Mouse (Mus musculus) left cerebral cortex, postnatal 36 days (tissue): ENCODE results near the gene Isca1. TPM values are rescaled to one million over a fixed set of nuclear protein-coding genes. Genes with fewer than 3 reads are reported as not detected.
"Not testable (repeated sequence)": the region's sequence is repeated elsewhere in the genome, so short reads cannot be mapped to it uniquely, and the experiment has no call there.

Source experiments
- DNase-seq, 2 experiments: peaks; one replicate each; pipeline ENCODE4 v3.0.0; 2021 to 2022; ENCODE audit warnings: low spot score in 2 of 2, mixed read lengths in 1 of 2
- intact Hi-C: fragments of 180-260 bp; cut with DNase I; formaldehyde crosslinking; loops from one replicate; pipeline ENCODE4 v1.15.1; 2025
- total RNA-seq, 2 experiments: library from RNA; stranded (reverse); gene quantifications; 2 replicates each; pipeline ENCODE4 v1.2.3; 2021

The Isca1 gene
- total RNA-seq, 2 experiments from 2014 or later: 146 to 158 TPM

DNA sequence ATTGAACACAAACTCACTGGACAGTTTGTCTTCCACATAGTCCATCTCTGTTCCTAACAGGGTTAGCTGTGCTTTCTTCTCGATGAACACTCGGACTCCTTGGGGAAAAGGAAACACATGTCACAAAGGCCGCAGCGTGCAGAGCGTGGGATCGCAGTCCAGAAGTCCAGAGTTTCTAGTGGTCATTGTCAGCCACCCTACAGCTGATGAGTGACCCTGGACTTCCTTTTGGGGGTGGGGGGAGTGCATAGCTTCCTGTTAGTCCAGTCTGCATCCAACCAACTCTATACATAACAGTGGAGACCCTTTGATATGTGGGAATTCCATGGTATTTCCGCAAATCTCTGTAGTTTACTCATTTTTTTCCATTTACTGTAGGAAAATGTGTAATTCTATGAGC lies 12.7 kb downstream of the Isca1 start:
- DNase-seq: no peak
- intact Hi-C loops: no loop called here

GRCm38 (mm10) chr13:59750310-59750709 lies 19.3 kb downstream of the Isca1 start:
- DNase-seq: no peak

GRCm38 (mm10) chr13:59746711-59747110 lies 22.9 kb downstream of the Isca1 start, which contains the start of gene 1700014D04Rik:
TSS of gene 1700014D04Rik (minus strand) at chr13:59746752.
- peak; percentile 63 to 65 for DNase-seq
- intact Hi-C loops: no loop called here

More at GRCm38 (mm10) chr13:59750310-59750709, 19.3 kb downstream of the Isca1 start:
- intact Hi-C loops: no loop called here

- no peak for DNase-seq
- intact Hi-C loops: no loop called here
Measured at GRCm38 (mm10) chr13:59746164-59746563, 23.4 kb downstream of the Isca1 start.

DNA sequence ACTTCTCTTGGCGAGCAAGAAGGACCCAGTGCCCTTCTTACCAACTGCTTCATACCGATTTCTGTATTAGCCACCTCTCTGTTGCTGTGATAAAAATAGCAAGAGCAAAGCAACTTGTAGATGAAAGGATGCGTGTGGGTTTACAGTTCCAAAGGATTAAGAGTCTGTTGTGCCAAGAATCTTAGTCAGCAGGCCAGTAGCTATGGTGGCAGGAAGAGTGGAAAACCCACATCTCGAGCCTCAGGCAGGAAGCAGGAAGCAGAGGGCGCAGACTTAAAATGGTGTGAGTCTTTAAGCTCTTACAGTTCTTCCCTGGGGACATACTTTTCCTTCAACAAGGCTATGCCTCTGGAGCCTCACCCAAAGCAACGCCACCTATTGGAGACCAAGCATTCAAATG lies 24.1 kb downstream of the Isca1 start:
- no peak for DNase-seq

GRCm38 (mm10) chr13:59741697-59742096 lies 27.9 kb downstream of the Isca1 start:
- DNase-seq: no peak
- intact Hi-C loops: no loop called here

More for the DNA sequence above, 24.1 kb downstream of the Isca1 start:
- intact Hi-C loops: no loop called here

DNA sequence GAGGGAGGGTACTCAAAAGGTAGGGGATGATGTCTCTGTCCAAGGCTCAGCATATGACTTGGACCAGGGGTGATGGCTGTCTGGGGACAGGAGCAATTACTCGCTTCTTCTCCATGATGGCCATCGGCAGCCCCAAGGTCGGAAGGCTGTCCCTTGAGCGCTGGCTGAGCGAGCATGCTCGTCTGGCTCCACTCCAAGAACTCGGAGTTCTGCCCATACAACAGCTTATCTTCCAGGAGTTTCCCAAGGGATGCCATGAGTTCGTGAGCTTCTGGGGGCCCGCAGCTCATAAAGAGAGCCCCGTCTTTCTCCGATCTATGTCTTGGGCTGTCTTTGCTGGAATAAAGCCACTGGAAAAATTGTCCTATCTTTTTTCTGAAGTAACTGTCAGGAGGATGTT lies 28.5 kb downstream of the Isca1 start:
- intact Hi-C loops: no loop called here
- DNase-seq: no peak

- intact Hi-C loops: no loop called here
- no peak for DNase-seq
Measured at GRCm38 (mm10) chr13:59739397-59739796, 30.2 kb downstream of the Isca1 start.

DNA sequence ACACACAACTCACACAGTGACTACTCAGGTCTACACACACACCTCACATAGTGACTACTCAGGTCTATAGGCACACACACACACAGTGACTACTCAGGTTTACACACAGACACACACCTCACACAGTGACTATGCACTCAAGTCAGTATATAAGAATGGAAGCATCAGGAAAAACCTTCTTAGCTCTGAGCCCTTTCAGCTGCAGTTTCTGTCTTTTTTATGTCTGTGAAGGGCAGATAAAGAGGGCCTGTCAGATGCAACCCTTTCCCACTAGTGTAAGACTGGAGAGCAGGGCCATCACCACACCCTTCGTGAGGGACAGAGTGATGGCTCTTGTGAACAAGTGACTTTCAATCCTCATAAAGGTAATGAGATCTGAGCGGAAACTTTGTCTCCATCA lies 31.2 kb downstream of the Isca1 start:
- intact Hi-C loops: no loop called here

DNA sequence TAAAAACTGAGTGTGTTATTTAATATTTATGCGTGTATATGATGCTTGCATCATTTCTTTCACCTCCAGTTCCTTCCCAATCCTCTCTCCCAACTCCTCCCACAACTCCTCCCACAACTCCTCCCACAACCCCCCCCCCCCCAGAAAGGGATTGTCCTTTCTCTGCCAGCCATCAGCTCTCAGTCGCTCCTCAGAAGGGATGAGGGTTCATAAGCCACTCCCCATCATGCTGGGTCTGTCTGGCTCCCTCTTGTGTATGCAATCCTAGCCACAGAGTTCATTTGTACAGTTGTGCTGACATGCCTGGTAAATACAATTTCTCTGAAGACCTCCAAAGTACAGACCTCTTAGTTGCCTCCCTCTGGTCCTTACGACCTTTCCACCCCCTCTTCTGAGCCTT lies 34.4 kb downstream of the Isca1 start:
- intact Hi-C loops: no loop called here
- DNase-seq: no peak

More for the DNA sequence above, 31.2 kb downstream of the Isca1 start:
- no peak for DNase-seq

GRCm38 (mm10) chr13:59734347-59734746 lies 35.3 kb downstream of the Isca1 start:
- intact Hi-C loops, DNase-seq: not testable (repeated sequence)

GRCm38 (mm10) chr13:59733936-59734335 lies 35.7 kb downstream of the Isca1 start:
- DNase-seq: no peak
- intact Hi-C loops: no loop called here

GRCm38 (mm10) chr13:59731652-59732051 lies 38.0 kb downstream of the Isca1 start, which contains the start of gene Spata31d1d:
TSS of gene Spata31d1d (minus strand) at chr13:59731752.
- DNase-seq: no peak
- intact Hi-C loops: no loop called here

GRCm38 (mm10) chr13:59728378-59729093 lies 41.1 kb downstream of the Isca1 start:
- intact Hi-C loops: loop anchor here (5.0 kb wide), 1 partner anchor 91 kb away; no protein-coding TSS in a partner anchor
- peak; percentile 77 to 82 for DNase-seq

DNA sequence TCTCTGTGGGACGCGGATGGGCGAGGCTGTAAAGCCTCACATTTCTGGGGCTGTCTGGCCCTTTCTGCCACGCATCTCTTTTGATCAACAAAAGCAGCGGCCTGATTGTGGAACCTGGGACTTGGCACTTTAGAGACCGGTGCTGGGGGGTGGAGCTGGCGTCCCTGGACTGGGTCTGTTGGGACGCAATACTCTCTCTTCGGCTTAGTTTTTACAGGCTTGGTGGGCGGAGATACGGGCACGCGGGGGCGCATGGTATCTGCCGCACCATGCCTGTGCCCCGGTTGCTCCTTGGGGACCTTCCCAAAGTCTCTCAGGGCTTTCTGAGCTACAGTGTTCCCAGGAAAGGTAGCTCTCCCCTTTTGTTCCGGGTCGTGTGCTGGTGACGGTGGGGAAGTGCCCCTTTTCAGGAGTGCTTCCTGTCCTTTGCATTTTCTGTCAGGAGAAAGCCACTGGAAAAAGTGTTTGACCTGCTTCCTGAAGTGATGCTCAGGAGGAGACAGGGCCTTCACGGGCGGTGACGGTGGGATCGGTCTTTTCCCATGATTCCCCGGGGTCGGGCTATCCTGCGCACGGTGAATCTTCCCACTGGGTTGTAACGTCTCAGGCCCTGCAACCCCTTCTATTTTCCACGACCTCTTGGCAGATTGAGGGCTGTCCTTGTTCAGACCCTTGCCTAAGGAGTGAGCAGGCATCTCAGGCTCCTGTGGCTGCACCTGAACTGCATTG lies 43.3 kb downstream of the Isca1 start:
- no peak for DNase-seq

DNA sequence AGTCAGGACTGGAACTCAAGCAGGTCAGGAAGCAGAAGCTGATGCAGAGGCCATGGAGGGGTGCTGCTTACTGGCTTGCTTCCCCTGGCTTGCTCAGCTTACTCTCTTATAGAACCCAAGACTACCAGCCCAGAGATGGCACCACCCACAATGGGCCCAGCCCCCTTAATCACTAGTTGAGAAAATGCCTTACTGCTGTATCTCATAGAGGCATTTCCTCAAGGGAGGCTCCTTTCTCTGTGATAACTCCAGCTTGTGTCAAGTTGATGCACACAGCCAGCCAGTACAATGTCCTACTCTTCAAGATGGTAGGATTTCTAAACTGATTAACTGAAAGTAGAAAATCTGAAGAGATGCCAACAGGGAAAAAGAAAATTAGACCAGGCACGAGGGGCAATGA lies 47.5 kb downstream of the Isca1 start:
- intact Hi-C loops: not testable (repeated sequence)

More for the DNA sequence above, 43.3 kb downstream of the Isca1 start:
- intact Hi-C loops: loop anchor here (5.0 kb wide), 1 partner anchor 89 kb away; no protein-coding TSS in a partner anchor

DNA sequence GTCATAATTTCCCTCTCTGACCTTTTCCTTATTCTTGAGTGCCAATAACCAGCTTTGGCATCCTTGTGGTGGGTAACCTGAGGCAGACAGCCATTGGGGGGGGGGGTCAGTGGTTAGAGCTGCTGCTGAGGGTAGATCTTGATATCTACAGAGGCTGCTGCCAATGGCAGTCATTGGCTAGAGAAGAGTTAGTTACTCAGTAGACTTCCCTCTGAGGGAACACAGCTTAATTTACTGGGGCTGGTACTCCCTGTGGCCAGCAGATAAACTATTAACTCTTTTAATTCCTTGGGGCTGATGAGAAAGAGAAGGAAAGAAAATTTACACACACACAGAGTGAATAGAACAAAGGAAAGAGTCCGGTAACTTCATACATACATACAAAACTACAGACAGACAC lies 50.1 kb downstream of the Isca1 start:
- intact Hi-C loops: no loop called here

More for the DNA sequence above, 47.5 kb downstream of the Isca1 start:
- not testable (repeated sequence) for DNase-seq

DNA sequence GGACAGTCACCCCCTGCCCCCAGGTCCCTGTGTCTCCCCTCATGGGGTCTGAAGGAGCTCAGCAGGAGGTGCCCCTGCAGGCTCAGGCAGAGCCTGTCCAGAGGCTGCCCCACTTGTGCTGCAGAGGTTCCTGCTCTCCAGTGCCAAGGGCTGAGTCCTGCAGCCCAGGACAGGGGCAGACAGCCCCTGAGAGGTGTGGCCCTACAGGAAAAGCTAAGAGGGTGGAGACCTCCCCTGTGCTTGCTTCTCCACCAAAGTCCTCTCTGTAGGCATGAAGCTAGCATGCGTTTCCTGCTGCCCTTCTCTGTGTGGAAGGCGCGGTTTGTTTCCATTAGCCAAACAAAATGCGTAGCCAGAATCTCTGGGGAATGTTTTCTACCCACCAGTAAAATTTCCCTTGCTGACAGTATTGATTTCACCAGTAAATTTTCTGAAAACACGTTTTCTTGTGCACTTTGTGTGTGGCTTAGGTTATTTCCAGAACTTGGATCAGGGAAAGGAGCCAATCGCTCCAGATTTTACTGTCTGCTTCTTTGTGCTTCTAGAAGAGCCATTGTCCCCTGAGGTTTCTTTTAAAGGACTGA lies 50.7 kb downstream of the Isca1 start:
- DNase-seq, intact Hi-C loops: not testable (repeated sequence)

More for the DNA sequence above, 50.1 kb downstream of the Isca1 start:
- DNase-seq: no peak

DNA sequence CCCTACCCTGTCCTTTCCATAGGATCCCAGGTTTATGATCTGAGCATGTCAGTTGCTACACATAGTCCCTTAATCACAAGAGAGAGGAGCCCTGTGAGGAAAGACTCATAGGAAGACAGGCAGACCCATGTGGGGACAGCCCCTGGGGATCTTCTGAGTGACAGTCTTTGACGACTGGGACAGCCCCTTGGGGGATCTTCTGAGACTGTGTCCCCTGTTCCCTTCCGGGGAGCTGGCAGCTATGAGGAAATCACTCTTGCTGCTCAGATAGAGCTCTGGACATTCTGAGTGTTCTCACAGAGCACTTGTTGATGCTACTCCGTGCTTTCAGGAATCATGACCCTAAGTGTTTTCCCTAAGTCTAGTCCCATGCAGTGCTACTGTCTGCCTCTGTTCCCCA lies 55.9 kb downstream of the Isca1 start:
- no peak for DNase-seq
- intact Hi-C loops: no loop called here

DNA sequence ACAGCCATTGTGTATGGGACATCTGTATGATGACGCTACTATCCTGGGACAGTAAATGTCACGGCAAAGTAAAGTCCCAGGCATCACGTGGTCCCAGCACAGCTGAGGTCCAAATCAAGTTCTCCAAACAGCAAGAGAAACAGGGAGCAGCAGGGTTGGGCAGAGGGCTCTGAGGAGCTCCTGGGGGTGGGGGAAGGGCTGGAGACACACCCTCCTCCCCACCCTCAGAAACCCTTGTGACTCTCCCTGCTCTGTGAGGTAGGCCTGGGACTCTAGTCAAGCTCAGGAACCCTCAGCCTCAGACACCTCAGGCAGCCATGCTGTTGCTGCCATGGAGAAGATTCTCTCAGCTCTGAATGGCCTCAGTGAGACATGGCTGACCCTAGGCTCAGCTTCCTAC lies 57.6 kb downstream of the Isca1 start, which contains the start of gene Spata31d1b:
Spata31d1b (plus strand) TSS at position 301 of the 400 bp plus-strand sequence.
- intact Hi-C loops, DNase-seq: not testable (repeated sequence)
